Mouse (Mus musculus) forebrain, embryonic 16.5 days (tissue): Measurements from ENCODE around the gene Arhgap19. TPM values are rescaled to one million over a fixed set of nuclear protein-coding genes. Genes with fewer than 3 reads are reported as not detected.
A peak's percentile ranks its signal among the peaks of the same experiment; 100 is the strongest.

Experiments
- ATAC-seq: fragments of 200-750 bp; cut with Nextera tagmentation; 2 replicates; pipeline ENCODE4 v1.8.0; 2017; ENCODE audit warnings: mild to moderate bottlenecking, moderate library complexity
- H3K27ac ChIP-seq: fragments of 300-500 bp; sonication (generic); 2 replicates; pipeline ENCODE4 v1.5.1; 2014; ENCODE audit warnings: low read length, control low read depth
- H3K27me3 ChIP-seq: fragments of 300-500 bp; sonication (generic); replicated peaks from 2 replicates; pipeline ENCODE4 v1.6.1; 2014; ENCODE audit warnings: low read length; ENCODE audit not compliant: control insufficient read depth, insufficient read depth
- H3K36me3 ChIP-seq: fragments of 300-500 bp; sonication (generic); 2 replicates; pipeline ENCODE4 v1.6.1; 2014; ENCODE audit not compliant: control insufficient read depth, insufficient read depth
- H3K4me1 ChIP-seq: fragments of 300-500 bp; sonication (generic); replicated peaks from 2 replicates; pipeline ENCODE4 v1.6.1; 2014; ENCODE audit warnings: low read length; ENCODE audit not compliant: control insufficient read depth, insufficient read depth
- H3K4me2 ChIP-seq: fragments of 300-500 bp; sonication (generic); 2 replicates; pipeline ENCODE4 v1.6.1; 2014; ENCODE audit warnings: mild to moderate bottlenecking, low read length, control low read depth
- H3K4me3 ChIP-seq: fragments of 300-500 bp; sonication (generic); replicated peaks from 2 replicates; pipeline ENCODE4 v1.5.1; 2014; ENCODE audit warnings: mild to moderate bottlenecking, low read length, control low read depth
- H3K9ac ChIP-seq: fragments of 300-500 bp; sonication (generic); replicated peaks from 2 replicates; pipeline ENCODE4 v1.6.1; 2014; ENCODE audit warnings: low read depth, low read length, control low read depth
- H3K9me3 ChIP-seq: fragments of 300-500 bp; sonication (generic); 2 replicates; pipeline ENCODE4 v1.6.1; 2016; ENCODE audit warnings: low read length; ENCODE audit not compliant: control insufficient read depth
- WGBS: fragments of 180-500 bp; shearing (Covaris S2); extraction: QIAGEN DNeasy Blood & Tissue Kit; methylation state at CpG from one replicate; pipeline ENCODE4 v1.1.7; 2014; 5-methylcytosine and 5-hydroxymethylcytosine counted together
- polyA plus RNA-seq: library from polyadenylated mRNA; unstranded; fragments of >200 nt; fragmentation: Nextera tagmentation; extraction: Ambion mirVana; gene quantifications from 2 replicates; pipeline ENCODE4 v1.2.1, GENCODE M21; 2015

Gene Arhgap19
- polyA plus RNA-seq, 1 experiment from 2014 or later = 8.5 TPM

DNA sequence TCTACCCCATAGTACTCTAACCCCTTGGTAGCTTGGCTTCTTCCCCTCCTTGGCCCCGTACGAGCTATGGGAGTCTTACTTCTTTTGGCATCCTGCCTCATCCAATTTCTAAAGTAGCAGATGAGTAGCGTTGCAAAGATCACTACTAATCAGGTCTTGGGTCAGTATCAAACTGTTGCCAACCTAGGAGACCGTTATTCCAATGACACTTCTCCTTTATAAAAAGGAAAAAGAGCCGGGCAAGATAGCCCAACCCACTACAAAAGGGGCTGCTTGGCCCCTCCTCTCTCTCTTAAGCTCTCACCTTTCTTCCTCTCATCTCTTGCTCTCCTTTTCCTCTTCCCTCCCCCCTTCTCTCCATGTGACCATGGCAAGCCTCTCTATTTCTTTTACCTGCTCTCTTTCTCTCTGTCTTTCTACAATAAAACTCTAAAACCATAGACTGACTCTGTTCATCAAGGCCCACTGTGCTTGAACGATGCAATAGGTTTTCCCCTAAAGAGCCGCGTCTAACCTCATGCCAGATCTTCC is 6.3 kb upstream of the Arhgap19 start:
- no peaks in the 10 kb centered on the region for H3K36me3 ChIP-seq
- WGBS = 74% methylated on average over 8 of the region's 8 CpGs

DNA sequence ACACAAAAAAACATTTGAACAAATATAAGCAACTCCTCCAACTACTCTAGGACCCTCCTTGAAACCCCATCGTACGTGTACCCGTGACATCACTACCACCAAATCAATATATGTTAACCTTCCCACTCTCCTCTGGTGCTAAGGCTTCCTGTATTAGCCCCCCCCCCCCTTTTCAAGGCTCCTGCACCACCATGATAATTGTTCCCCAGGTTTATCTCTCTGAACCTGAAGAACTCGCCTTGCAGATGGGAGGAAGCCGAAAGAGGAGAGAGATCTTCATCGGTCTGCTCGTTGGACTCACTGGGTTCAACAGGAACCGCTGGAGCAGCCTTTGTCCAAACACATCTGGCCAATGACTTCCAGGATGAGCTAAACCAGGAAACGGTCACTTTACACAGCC is 5.7 kb upstream of the Arhgap19 start:
- Histone ChIP-seq H3K4me2 (no peak overlapping the region), H3K4me1 (no peaks in the 10 kb centered on the region), H3K27me3 (no peaks in the 10 kb centered on the region), H3K27ac (no peak overlapping the region), H3K9ac (no peak overlapping the region), H3K4me3 (no peak overlapping the region), H3K36me3 (no peaks in the 10 kb centered on the region), H3K9me3 (no peaks in the 10 kb centered on the region)
- ATAC-seq = no peak
- 94% methylated on average over 9 of the region's 9 CpGs for WGBS

More for the DNA sequence above, 6.3 kb upstream of the Arhgap19 start:
- no peak overlapping the region for H3K4me3 ChIP-seq
- no peak overlapping the region for H3K4me2 ChIP-seq
- H3K27ac ChIP-seq = no peak overlapping the region
- no peaks in the 10 kb centered on the region for H3K4me1 ChIP-seq
- no peak for ATAC-seq
- H3K9me3 ChIP-seq = no peaks in the 10 kb centered on the region
- H3K9ac ChIP-seq = no peak overlapping the region
- H3K27me3 ChIP-seq = no peaks in the 10 kb centered on the region

DNA sequence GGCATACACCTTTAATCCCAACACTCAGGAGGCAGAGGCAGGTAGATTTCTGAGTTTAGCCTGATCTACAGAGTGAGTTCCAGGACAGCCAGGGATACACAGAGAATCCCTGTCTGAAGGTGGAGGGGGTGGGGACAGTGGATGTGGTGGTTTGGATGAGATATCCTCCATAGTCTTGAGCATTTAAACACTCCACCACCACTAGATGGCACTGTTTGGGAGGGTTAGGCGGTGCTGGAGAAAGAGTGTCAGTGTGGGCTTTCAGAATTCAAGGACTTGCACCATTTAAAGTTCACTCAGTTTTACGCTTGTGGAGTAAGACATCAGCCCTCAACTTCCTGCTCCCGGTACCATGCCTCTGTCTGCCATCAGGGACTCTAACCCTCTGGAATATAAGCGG is 4.0 kb upstream of the Arhgap19 start:
- Histone ChIP-seq H3K27ac (no peak overlapping the region), H3K4me2 (no peak overlapping the region), H3K4me1 (peaks cover 9% of the 10 kb centered on the region), H3K4me3 (no peak overlapping the region), H3K9me3 (no peaks in the 10 kb centered on the region), H3K36me3 (no peaks in the 10 kb centered on the region), H3K9ac (no peak overlapping the region), H3K27me3 (no peaks in the 10 kb centered on the region)
- 91% methylated on average over 4 of the region's 4 CpGs for WGBS
- no peak for ATAC-seq

DNA sequence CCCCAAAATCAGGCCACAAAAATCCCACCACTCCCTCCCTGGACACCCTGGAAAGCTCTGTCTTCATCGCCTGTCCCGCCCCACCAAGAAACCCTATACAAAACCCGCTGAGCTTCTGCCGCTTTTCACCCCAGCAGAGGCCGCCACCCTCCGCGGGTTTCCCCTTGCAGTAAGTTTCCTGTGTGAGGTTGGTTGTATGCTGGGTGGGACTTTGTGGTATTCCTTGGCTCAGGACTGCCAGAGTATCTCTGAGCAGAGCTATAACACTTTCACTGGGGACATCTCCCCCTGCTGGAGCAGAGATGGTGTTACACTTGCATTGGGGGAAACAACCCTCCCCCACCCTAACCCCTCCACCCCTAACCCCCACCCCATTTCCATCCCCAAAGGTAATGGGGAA is 1.5 kb upstream of the Arhgap19 start:
- Histone ChIP-seq H3K9me3 (no peaks in the 10 kb centered on the region), H3K27ac (no peak overlapping the region), H3K27me3 (no peaks in the 10 kb centered on the region), H3K4me3 (no peak overlapping the region), H3K9ac (no peak overlapping the region), H3K4me2 (no peak overlapping the region), H3K36me3 (no peaks in the 10 kb centered on the region), H3K4me1 (peaks cover 17% of the 10 kb centered on the region)
- 41% methylated on average over 7 of the region's 7 CpGs for WGBS
- no peak for ATAC-seq

DNA sequence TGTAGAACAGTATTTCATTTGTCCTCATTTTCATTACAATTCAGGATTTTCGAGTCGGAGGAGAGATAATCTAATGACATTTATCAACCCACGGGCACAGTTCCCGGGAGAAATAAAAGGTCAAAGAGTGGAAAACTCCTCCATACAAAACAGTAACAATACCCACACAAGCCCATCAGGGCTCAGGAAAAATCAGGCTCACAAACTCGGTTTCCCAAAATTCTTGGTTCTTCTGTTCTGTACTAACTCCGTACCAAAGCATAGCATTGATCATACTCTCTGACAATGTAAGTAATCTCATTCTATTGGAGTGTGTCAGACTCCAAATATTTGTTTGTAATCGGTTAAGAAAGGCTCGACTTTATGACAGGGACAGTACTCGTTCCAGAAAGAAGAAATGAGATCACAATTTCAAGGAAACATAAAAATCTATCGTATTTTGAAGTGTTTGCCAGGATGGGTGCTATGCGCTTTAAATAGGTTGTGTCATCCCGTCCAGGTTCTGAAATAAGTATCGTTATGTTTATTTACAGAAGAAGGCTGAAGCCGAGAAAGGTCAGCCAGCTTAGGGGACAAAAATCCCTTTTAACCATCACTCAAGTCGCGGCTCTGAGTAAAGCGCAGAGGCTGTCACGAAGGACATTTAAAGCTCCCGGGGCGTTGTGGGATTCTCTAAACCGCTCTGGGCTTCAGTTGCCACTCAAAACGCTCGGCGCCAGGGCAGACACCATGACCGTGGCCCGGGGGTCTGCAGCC is 683 bp downstream of the Arhgap19 start:
- no peak for ATAC-seq
- Histone ChIP-seq H3K4me2 (peak overlapping the region; percentile 93), H3K36me3 (no peaks in the 10 kb centered on the region), H3K4me3 (peak overlapping the region; percentile 97), H3K27ac (peak overlapping the region; percentile 58; the same call in 1 of the 2 replicates), H3K4me1 (peaks cover 17% of the 10 kb centered on the region), H3K9ac (peak overlapping the region; percentile 79), H3K27me3 (no peaks in the 10 kb centered on the region), H3K9me3 (no peaks in the 10 kb centered on the region)
- WGBS = 2% methylated on average over 26 of the region's 26 CpGs

DNA sequence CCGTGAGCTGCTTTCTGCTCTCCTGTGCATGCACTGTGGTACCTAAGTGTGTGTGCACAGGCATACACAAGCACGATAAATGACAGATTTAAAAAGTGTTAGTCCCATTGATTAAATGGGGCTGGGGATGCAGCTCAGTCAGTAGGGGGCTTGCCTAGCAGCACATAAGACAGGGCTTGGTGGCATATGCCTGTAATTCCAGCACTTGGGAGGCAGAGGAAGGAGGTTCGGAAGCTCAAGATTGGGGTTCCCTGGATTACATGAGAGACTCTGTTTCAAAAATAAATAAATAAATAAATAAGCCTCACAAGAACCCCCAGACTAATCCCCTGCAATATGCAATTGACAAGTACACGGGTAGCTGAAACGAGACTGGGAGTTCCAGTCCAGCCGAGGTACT is 1.4 kb downstream of the Arhgap19 start:
- WGBS = 27% methylated on average over 6 of the region's 6 CpGs
- Histone ChIP-seq H3K4me3 (peak overlapping the region; percentile 97), H3K4me2 (peak overlapping the region; percentile 93)

DNA sequence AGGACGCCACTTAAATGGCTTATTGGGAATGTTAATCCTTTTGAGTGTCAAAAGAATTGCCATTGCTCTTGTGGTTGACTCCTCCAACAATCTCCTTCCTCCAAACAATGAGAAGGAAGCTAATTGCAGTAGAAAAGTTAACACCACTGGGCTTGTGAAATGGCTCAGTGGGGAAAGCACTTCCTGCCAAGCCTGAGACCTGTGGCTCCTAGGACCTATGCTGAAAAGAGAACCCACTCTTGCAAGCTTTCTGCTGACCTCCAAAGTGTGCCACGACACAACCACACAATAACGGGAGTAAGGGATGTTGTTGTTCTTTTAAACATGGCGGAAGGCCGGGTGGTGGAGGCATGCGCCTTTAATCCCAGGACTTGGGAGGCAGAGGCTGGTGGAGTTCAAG is 4.3 kb downstream of the Arhgap19 start:
- Histone ChIP-seq H3K9me3 (no peaks in the 10 kb centered on the region), H3K36me3 (no peaks in the 10 kb centered on the region), H3K27ac (no peak overlapping the region), H3K4me1 (peaks cover 17% of the 10 kb centered on the region), H3K4me2 (no peak overlapping the region), H3K4me3 (no peak overlapping the region), H3K9ac (no peak overlapping the region), H3K27me3 (no peaks in the 10 kb centered on the region)
- no peak for ATAC-seq
- WGBS = 84% methylated on average over 6 of the region's 6 CpGs

More for the DNA sequence above, 1.4 kb downstream of the Arhgap19 start:
- no peak for ATAC-seq
- H3K27me3 ChIP-seq = no peaks in the 10 kb centered on the region
- H3K9ac ChIP-seq = peak overlapping the region; percentile 22; the same call in 1 of the 2 replicates
- H3K9me3 ChIP-seq = no peaks in the 10 kb centered on the region
- H3K27ac ChIP-seq = no peak overlapping the region
- H3K36me3 ChIP-seq = no peaks in the 10 kb centered on the region
- peaks cover 17% of the 10 kb centered on the region for H3K4me1 ChIP-seq

DNA sequence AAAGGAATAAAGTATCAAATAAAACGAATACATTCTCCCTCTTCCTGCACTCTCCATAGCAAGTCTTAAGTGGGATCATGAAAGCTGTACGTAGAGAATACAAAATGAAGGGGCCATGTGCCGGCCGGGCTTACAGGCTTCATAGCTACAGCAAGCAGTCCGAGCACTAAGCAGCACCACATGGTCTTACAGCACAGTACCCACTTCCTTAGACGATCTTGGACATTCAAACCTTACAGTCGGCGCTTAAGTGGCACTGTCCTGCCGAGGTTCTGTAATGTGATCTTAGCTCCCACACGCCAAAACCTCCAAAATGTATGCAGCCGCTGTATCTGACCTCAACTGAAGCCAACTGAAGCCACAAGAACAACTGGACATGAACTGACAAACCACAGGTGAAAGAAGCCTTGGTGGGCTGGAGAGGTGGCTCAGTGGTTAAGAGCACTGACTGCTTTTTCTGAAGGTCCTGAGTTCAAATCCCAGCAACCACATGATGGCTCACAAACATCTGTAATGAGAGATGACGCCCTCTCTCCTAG is 5.0 kb downstream of the Arhgap19 start:
- ATAC-seq = no peak

DNA sequence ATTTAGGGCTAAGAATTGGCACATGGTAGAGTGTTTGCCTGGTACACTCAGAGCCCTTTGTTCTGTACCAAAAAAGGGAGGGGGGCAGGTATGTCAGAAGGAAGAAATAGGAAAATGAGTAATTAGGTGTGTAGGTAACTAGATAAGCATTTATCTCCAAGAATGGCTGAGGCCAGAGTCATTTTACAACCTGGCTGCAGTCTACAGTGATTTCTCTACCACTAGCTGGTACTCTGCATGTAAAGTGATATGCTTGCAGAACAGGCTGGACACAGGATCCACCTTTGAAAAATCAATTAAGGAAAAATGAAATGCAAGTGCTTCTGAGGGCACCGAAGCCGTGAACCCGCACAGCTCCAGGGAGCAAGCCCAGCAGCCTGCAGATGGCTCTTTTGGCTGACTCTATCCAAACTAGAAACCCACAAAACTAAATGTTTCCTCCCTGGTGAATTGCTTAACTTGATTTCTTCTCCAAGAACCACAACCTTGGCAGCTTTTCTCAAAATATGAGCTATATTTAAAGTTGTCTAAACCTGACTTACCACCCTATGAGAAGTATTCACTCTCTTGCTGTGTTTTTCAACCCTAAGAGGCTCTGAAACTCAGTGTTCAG is 5.6 kb downstream of the Arhgap19 start:
- Histone ChIP-seq H3K4me2 (no peak overlapping the region), H3K4me1 (peaks cover 13% of the 10 kb centered on the region), H3K36me3 (no peaks in the 10 kb centered on the region), H3K9ac (no peak overlapping the region), H3K27me3 (no peaks in the 10 kb centered on the region), H3K27ac (no peak overlapping the region), H3K4me3 (no peak overlapping the region), H3K9me3 (no peaks in the 10 kb centered on the region)
- WGBS = 88% methylated on average over 3 of the region's 3 CpGs
- ATAC-seq = no peak

More for the DNA sequence above, 5.0 kb downstream of the Arhgap19 start:
- no peaks in the 10 kb centered on the region for H3K9me3 ChIP-seq
- H3K27ac ChIP-seq = no peak overlapping the region
- no peak overlapping the region for H3K4me3 ChIP-seq
- H3K27me3 ChIP-seq = no peaks in the 10 kb centered on the region
- no peak overlapping the region for H3K4me2 ChIP-seq
- peaks cover 14% of the 10 kb centered on the region for H3K4me1 ChIP-seq
- 74% methylated on average over 12 of the region's 12 CpGs for WGBS
- H3K9ac ChIP-seq = no peak overlapping the region
- H3K36me3 ChIP-seq = no peaks in the 10 kb centered on the region
